Comparison of ENCODE assay signal across 27 mouse cellular contexts in the genomic region with DNA sequence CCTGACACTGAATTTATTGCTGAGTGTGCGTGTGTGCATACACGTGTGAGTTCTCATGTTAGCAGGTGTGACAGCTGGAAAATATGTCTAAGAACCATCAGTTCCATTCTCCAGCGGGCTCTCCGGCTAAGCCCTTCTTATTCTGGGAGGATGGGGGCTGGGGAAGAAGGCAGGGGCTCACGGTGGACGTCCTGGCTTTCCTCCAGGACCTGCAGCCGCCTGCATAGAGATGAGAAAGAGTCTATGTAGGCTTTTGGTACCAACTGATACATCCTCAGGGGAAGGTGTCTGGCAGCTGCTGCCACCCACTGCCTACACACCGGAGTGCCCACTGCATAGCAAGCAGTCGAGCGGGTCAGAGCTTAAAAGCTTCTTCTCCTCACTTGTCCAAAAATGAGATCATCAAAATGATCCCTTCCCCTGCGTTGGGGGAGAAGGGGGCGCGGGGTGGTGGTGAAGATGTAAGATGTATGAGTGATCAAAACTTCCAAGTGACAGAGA. TPM values are rescaled to one million over a fixed set of nuclear protein-coding genes. Genes with fewer than 3 reads are reported as not detected.
DNase-seq lines count a peak whose midpoint lies in the region; ATAC-seq lines count a peak whose summit lies in the region.
"Had no signal": no experiment of that assay in that cellular context is flagged by ENCODE, and none has a peak within 500 bp of the region (broad histone marks: within the 10 kb centered on the region; RNA-seq: fewer than 3 reads in every experiment).

No protein-coding gene starts in this region.

- no peaks in the 10 kb centered on the region for H3K9me3 ChIP-seq in hindbrain, embryonic 14.5 days (ENCODE audit: control insufficient read depth, low read length)
- H3K9me3 ChIP-seq in hindbrain, embryonic 16.5 days (ENCODE audit: control insufficient read depth, low read length): no peaks in the 10 kb centered on the region
- H3K9me3 ChIP-seq: embryonic facial prominence, embryonic 13.5 days; G1E; heart, embryonic 15.5 days; hindbrain, embryonic 15.5 days; limb, embryonic 15.5 days had no signal

- no peak for ATAC-seq in hindbrain, embryonic 14.5 days (ENCODE audit: low FRiP score)
- ATAC-seq in hindbrain, embryonic 16.5 days: no peak
- no peak for ATAC-seq in megakaryocyte-erythroid progenitor cell, adult 5-6 weeks (replicated peaks; ENCODE audit: low FRiP score, low TSS enrichment, poor library complexity, severe bottlenecking)
- ATAC-seq: CD4-positive, CD25-positive, alpha-beta regulatory T cell, adult 4 months; intestine, embryonic 16.5 days; Patski had no signal

- 0 out of 2 replicates have a peak, but pooled peaks cover 3% of the 10 kb centered on the region for H3K27me3 ChIP-seq in hindbrain, embryonic 14.5 days (ENCODE audit: control insufficient read depth, insufficient read depth, low read length)
- no peaks in the 10 kb centered on the region for H3K27me3 ChIP-seq in hindbrain, embryonic 16.5 days (replicated peaks; ENCODE audit: control insufficient read depth, insufficient read depth, low read length)
- H3K27me3 ChIP-seq: heart, embryonic 15.5 days; hindbrain, embryonic 15.5 days; Patski had no signal

- no peak overlapping the region for H3K4me3 ChIP-seq in hindbrain, embryonic 14.5 days (replicated peaks; ENCODE audit: low read length)
- H3K4me3 ChIP-seq in hindbrain, embryonic 16.5 days (ENCODE audit: low read length): no peak overlapping the region
- H3K4me3 ChIP-seq: embryonic facial prominence, embryonic 13.5 days; erythroblast, embryonic 14.5 days; heart, embryonic 15.5 days; hindbrain, embryonic 15.5 days; layer of hippocampus, adult 2 months; limb, embryonic 15.5 days had no signal

- H3K4me1 ChIP-seq in hindbrain, embryonic 14.5 days (replicated peaks; ENCODE audit: control insufficient read depth, insufficient read depth, low read length): no peaks in the 10 kb centered on the region; the same call in 1 of the 2 replicates
- peaks cover 3% of the 10 kb centered on the region; the same call in 1 of the 2 replicates for H3K4me1 ChIP-seq in hindbrain, embryonic 16.5 days (ENCODE audit: control insufficient read depth, insufficient read depth, low read depth, low read length)

- peak; percentile 63 to 68 for DNase-seq in cerebellum, postnatal 10 days
- no peak for DNase-seq in cerebellum, adult 9-10 months
- no peak for DNase-seq in hindbrain, embryonic 14.5 days (ENCODE audit: low spot score)
- peak; percentile 36 to 41 for DNase-seq in right cerebral cortex, adult 2 months (ENCODE audit: low spot score in 2 of 2)
- DNase-seq in right cerebral cortex, postnatal 4 days: no peak
- DNase-seq: adrenal gland, postnatal 36 days; embryo, embryonic 11 days; heart, postnatal 36 days; kidney, adult 9 months; kidney, postnatal 14 days; layer of hippocampus, postnatal 36 days; lung, embryonic 14.5 days; right cerebral cortex, postnatal 14 days; spleen, adult 18-20 months had no signal

- no peak overlapping the region for H3K27ac ChIP-seq in hindbrain, embryonic 14.5 days
- H3K27ac ChIP-seq in hindbrain, embryonic 16.5 days (ENCODE audit: low read depth, low read length): no peak overlapping the region
- H3K27ac ChIP-seq: embryonic facial prominence, embryonic 13.5 days; heart, embryonic 15.5 days; hindbrain, embryonic 15.5 days; layer of hippocampus, adult 2 months; limb, embryonic 15.5 days; liver, embryonic 14.5 days had no signal

- 65% methylated on average over 13 of the region's 13 CpGs for WGBS in hindbrain, embryonic 14.5 days
- 52% methylated on average over 13 of the region's 13 CpGs for WGBS in hindbrain, embryonic 16.5 days

- 0 out of 2 replicates have a peak overlapping the region, but pooled peaks have one; percentile 20 for H3K9ac ChIP-seq in hindbrain, embryonic 14.5 days
- no peak overlapping the region for H3K9ac ChIP-seq in hindbrain, embryonic 16.5 days (ENCODE audit: low read depth, low read length)
- H3K9ac ChIP-seq: embryonic facial prominence, embryonic 13.5 days; heart, embryonic 15.5 days; hindbrain, embryonic 15.5 days; limb, embryonic 15.5 days; liver, embryonic 14.5 days; lung, embryonic 14.5 days had no signal

- no peaks in the 10 kb centered on the region for H3K36me3 ChIP-seq in hindbrain, embryonic 14.5 days (replicated peaks; ENCODE audit: control insufficient read depth, insufficient read depth)
- H3K36me3 ChIP-seq in hindbrain, embryonic 16.5 days (ENCODE audit: control insufficient read depth, insufficient read depth, low read length): no peaks in the 10 kb centered on the region
- H3K36me3 ChIP-seq: embryonic facial prominence, embryonic 13.5 days; G1E; heart, embryonic 15.5 days; hindbrain, embryonic 15.5 days; limb, embryonic 15.5 days had no signal

- no peak overlapping the region for H3K4me2 ChIP-seq in hindbrain, embryonic 14.5 days (replicated peaks)
- H3K4me2 ChIP-seq in hindbrain, embryonic 16.5 days (ENCODE audit: low read length): no peak overlapping the region
- H3K4me2 ChIP-seq: embryonic facial prominence, embryonic 13.5 days; heart, embryonic 15.5 days; hindbrain, embryonic 15.5 days; limb, embryonic 15.5 days; lung, embryonic 14.5 days had no signal

RNA-seq across cellular contexts. Expression of a gene that starts 14.3 kb away (rescaled TPM):
- 160 and 167 TPM in 2 replicates for polyA plus RNA-seq in hindbrain, embryonic 14.5 days (2014; fragmentation: Nextera tagmentation; extraction: Ambion mirVana)
- 222 and 250 TPM in 2 replicates for polyA plus RNA-seq in hindbrain, embryonic 16.5 days (2015; fragmentation: Nextera tagmentation; extraction: Ambion mirVana)
- 51.5 and 55.3 TPM in 2 replicates for total RNA-seq in megakaryocyte-erythroid progenitor cell, adult 5-6 weeks (2014; fragmentation: Nextera tagmentation)
- 37.5 and 45.5 TPM in 2 replicates for total RNA-seq in megakaryocyte-erythroid progenitor cell, adult 5-6 weeks (2017)

RNA-seq across cellular contexts. Expression of a gene that starts 15.1 kb away (rescaled TPM):
- polyA plus RNA-seq in hindbrain, embryonic 14.5 days (2014; fragmentation: Nextera tagmentation; extraction: Ambion mirVana): 144 and 153 TPM in 2 replicates
- 142 and 147 TPM in 2 replicates for polyA plus RNA-seq in hindbrain, embryonic 16.5 days (2015; fragmentation: Nextera tagmentation; extraction: Ambion mirVana)
- 30.6 and 84.7 TPM in 2 replicates for total RNA-seq in megakaryocyte-erythroid progenitor cell, adult 5-6 weeks (2014; fragmentation: Nextera tagmentation)
- 29.3 and 54.5 TPM in 2 replicates for total RNA-seq in megakaryocyte-erythroid progenitor cell, adult 5-6 weeks (2017)

Comparison
In these comparisons a context has a peak if more than half of its experiments do, and no peak if none do; other contexts are left out.
1. DNase-seq: peak in cerebellum, postnatal 10 days (2 of 2) and right cerebral cortex, adult 2 months (2 of 2); none in cerebellum, adult 9-10 months (single experiment), hindbrain, embryonic 14.5 days (single experiment) and right cerebral cortex, postnatal 4 days (single experiment).